Mouse (Mus musculus): ENCODE measurements around the gene Scn2a. TPM values are rescaled to one million over a fixed set of nuclear protein-coding genes. Genes with fewer than 3 reads are reported as not detected.

Gene Scn2a
- polyA plus RNA-seq (2012; rRNA removed): 0.08 and 0.12 TPM in 2 replicates

GRCm38 (mm10) chr2:65620556-65621166 lies at the start of gene Scn2a:
Scn2a (plus strand) TSS chr2:65620771.

Other genes with a start within 250 kb of the Scn2a start
- 0.02 and 0.03 TPM in 2 replicates for gene Scn3a, start 53.1 kb upstream of the Scn2a start, polyA plus RNA-seq (2012; rRNA removed)
- gene Csrnp3, start 225.0 kb downstream of the Scn2a start, polyA plus RNA-seq (2012; rRNA removed): 0.03 TPM in 1 of 2 replicates, not detected in the other

All from stomach, adult 2 months (tissue).